Mouse (Mus musculus): ENCODE data around the gene Cyp2d22.

GRCm38 (mm10) chr15:82368851-82369250 lies 11.2 kb downstream of the Cyp2d22 start:
- TF ChIP-seq GATA1 (IDR thresholded peaks at IDR 0.05; ENCODE audit: borderline replicate concordance, low read length) (no peak), FLI1 (IDR thresholded peaks at IDR 0.05; ENCODE audit: low read length) (no peak)

Data from megakaryocyte, embryonic 14.5 days (primary cell).